Mouse (Mus musculus) layer of hippocampus, postnatal 10 days (tissue): ENCODE data around the gene Lpcat4. TPM values are rescaled to one million over a fixed set of nuclear protein-coding genes. Genes with fewer than 3 reads are reported as not detected.

ENCODE experiments used
- DNase-seq, 2 experiments: peaks; one replicate each; pipeline ENCODE4 v3.0.0; 2021; ENCODE audit warnings: low spot score in 2 of 2
- long read RNA-seq: library from polyadenylated mRNA; stranded (forward); transcript quantifications from one replicate; pipeline ENCODE4 v2.0.0, GENCODE M21; 2023
- total RNA-seq, 2 experiments: library from RNA; stranded (reverse); gene quantifications; 2 replicates each; pipeline ENCODE4 v1.2.3; 2021

Lpcat4 gene
- total RNA-seq = 10 to 100 TPM; 59.7 to 62.4 TPM
- long read RNA-seq, transcript Lpcat4-201 (14 exons, 2,275 nt) = major isoform, 18 of 30 reads
- long read RNA-seq, partial matches to known transcripts = 7 of 30 reads
- long read RNA-seq, other reads (novel, unspliced or antisense) = 4 of 30 reads

DNA sequence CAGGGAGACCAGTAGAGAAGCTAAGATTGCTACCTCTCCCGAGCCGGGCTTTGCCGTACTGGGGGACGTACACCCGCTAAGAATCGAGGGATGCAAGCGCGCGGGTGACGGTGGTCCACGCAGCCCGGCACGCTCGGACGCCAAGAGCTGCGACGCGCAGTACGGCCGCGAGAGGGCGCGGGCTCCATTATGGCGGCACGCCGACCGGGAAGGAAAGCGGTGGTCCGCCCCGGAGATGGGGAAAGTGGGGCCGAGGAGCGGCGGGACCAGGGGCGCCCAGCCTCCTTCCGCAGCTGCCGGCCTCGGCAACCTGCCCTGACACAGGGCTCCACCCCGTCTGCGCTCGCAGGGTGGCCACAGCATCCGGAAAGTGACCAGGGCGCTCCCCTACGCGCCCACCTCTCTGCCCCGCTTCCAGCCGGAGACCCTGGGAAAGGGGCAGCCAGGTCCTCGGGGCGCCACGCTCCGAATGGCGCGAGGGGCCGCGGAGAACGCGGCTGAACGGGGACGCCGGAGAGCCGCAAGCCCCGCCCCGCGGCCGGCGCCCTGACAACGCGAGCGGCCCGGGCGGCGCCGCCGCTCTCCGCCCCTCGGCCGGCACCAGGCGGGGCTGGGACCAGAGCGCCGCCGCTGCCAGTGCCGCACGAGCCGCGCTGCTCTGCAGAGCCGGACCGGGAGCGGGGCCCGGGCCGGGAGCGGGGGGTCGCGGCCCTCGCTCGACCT is at the start of gene Lpcat4:
Lpcat4 (plus strand) TSS at position 257 of the 723 bp plus-strand sequence.
- DNase-seq = peak; percentile 96

DNA sequence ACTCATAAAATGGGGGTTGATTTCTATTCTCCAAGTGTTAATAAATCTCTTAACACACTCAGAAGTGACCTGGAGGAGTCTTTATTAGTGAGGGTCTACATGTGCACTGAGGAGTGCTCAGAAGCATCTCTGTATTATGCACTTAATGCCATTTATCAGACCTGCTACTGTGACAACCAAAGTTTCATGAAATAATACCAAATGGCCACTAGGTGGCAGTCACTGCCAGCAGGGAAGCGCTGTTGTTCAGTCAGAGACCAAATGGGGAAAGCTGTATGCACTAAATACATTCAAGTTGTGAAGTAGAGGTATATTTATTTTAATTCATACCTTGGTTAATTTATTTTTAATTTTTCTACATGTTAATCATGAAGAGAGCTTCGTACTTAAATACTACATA is 42.4 kb upstream of the Lpcat4 start:
- peak; percentile 19 to 50 for DNase-seq

DNA sequence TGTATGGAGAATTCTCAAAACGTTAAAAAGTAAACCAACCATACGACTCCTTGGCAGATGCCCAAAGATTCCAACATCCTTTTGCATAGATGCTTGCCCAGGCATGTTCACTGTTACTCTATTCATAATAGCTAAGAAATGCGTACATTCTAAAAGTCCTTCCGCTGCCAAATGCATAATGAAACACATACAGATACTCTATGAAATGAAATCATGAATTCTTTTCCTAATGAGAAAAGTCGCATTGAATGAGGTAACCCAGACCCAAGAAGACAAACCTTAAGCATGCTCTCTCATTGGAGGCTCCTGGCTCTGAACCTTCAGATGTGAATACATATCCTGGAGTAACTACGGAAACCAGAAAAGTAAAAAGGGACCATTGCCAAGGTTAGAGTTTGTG is 36.2 kb upstream of the Lpcat4 start:
- DNase-seq = no peak

DNA sequence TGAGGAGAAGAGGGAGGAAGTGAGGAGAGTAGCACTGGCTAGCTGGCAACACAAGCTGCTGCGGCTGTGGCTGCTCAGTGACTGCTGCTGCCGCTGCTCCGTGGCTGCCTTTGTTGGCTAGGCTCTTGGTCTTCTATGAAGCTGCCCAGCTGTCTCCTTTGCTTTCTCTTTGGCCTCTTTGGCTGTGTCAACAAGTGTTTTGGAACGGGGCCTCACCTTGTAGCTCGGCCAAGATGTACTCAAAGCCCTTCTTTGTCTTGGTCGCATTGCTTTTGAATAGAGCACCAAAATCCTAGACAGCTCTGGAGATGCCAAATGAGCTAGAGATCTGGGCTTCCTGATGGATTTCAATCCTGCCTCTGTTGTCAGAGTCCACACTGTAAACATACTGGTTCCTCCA is 29.1 kb upstream of the Lpcat4 start:
- peak; percentile 79 to 80 for DNase-seq

DNA sequence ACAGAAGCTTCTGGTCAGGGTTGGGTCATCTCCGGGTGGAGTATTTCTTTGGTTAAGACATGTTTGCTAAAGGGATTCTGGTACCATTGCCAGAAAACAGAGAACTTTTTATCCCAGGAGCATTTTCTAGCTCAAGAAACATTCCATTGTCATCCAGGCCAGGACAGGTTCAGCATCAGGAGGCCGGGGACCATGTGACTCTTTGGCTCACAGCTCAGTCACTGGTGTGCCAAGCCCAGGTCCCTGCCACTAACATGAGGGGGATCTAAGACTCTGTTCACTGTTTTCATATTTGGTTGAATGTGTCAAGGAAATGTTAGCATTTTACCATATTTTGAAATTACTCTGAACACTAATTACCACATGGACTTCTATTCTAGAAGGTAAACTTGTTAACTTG is 28.6 kb upstream of the Lpcat4 start:
- no peak for DNase-seq

DNA sequence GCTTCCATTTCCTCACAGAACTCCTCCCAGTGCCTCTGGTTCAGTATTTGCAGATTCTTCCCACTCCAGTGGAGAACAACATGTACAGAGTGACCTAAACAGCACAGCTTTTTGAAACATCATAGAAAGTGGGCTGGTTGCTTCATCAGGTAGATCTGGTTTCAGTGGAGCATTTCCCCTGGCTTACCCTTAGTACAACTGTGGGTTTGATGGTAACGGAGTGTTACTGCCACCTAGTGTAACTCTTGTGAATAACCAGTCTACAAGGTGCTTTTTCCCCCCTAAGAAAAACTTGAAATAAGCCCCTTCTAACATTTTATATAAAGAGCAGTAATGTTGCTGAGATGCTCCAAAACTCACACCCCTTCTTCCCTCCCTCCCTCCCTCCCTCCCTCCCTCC is 23.3 kb upstream of the Lpcat4 start:
- peak; percentile 12 to 34 for DNase-seq

DNA sequence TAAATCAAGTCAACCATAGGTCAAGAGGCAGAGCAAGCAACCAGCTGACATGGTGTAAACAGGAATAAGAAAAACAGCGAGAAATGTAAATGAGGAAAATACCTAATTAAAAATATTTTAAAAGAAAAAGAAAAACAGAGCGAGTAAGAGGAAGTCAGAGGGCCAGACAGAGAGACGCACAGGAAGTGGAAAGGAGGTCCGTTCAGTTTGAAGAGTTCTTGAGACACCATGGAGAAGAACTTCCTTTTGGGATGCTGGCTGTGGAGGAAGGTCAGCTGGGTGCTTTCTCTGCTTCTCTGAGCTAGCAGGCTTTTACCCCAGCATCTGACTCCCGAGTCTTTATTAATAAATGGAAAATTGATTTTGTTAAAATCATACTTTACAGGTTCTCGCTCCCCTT is 21.7 kb upstream of the Lpcat4 start:
- no peak for DNase-seq

DNA sequence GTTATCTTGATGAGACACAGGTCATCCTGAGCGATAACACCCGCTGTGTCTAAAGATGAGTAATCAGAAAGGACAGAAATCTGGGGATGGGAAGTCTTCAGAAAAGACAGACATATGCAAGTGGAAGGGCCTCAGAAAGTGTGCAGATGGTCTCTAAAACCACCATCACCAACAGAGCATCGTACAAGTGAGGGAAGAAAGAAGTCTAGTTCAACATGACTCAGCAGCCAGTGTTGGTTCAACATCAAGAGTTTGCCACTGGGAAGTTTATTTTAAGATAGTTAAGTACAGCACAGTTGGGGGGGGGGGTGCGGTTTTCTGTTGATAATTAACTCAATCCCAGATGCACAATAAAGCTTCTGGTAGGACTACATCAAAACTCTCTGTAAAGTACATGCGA is 18.4 kb upstream of the Lpcat4 start:
- DNase-seq = no peak

DNA sequence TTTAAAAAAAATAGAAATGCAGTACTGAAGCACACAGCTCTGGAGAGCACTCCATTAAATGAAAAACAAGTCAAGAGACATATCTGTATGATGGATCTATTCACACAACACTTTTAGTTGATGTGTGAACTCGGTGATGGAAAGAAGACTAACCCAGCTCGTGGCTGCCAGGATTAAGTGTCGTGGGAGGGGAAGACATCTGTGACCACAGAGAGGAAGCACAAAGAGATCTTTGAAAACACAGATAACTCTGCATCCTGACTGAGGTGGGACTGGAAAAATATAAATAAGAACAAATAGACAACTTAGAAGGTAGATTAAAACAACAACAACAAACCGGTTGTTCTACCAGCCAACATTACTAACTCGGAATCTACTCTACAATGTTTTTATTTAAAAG is 16.7 kb upstream of the Lpcat4 start:
- no peak for DNase-seq

DNA sequence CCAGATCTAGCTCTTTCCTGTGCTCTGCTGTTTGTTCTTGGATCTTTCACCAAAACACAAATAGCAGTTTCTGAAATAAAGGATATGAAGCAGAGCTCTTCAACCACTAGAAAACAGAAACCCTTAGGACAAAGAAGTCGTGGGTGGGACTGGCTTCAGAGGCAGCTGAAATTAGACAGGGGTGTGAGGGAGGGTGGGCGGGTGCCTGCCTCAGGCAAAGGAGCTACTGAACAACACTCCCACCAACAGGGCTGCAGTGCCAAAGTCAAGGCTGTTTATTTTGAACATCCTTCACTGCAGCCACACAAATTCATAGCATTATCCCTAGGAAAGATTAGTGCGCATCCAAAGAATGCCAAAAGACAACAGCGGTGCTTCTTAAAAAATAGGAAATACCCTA is 14.9 kb upstream of the Lpcat4 start:
- DNase-seq = no peak

DNA sequence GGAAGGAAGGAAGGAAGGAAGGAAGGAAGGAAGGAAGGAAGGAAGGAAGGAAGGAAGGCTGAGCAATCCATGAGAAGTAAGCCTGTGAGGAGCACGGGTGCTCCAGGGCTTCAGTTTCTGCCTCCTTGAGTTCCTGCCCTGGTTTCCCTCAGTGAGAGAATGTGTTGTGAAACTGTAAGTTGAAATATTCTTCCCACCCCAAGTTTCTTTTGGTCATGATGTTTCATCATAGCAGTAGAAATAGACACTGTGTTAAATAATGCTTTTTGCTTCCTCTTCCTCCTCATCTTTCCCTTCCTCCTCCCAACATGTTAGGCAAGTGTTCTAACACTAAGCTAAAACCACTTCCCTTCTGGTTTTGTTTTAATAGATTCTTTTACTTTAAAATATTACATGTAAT is 6.6 kb upstream of the Lpcat4 start:
- DNase-seq = no peak

DNA sequence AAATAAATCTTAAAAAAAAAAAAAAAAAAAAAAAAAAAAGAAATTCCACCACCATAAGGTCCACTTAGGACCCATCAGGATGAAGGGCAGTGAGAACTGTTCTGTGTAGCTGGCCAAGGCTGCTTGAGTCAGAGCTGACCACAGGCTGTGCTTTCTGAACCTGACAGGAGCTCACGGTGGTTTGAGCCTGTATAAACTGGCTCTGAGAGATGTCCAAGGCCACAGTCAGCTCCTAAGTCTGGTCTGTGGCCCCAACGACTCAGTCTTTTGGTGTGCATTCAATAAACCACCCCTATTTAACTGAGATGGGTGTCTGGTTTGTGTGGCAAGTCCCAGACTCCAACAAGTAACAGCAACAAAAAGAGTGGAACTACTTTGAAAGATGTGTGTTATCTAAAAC is 2.6 kb upstream of the Lpcat4 start:
- no peak for DNase-seq

DNA sequence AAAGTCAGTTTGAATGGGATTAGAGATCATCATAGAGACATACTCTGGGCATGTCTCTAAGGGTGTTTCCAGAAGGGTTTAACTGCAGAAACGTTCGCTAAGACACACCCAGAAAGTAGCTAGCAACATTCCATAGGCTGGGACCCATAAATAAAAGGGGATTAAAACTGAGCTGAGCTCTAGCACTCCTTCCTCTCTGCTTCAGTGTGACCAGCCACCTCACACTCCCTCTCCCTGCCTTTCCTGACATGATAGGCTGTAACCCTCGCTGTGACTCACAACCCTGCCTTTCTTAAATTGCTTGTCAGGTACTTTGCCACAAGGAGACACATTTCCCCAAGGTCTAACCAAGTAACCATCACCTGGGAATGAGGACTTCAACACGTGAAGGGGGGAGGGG is 1.3 kb upstream of the Lpcat4 start:
- DNase-seq = no peak

DNA sequence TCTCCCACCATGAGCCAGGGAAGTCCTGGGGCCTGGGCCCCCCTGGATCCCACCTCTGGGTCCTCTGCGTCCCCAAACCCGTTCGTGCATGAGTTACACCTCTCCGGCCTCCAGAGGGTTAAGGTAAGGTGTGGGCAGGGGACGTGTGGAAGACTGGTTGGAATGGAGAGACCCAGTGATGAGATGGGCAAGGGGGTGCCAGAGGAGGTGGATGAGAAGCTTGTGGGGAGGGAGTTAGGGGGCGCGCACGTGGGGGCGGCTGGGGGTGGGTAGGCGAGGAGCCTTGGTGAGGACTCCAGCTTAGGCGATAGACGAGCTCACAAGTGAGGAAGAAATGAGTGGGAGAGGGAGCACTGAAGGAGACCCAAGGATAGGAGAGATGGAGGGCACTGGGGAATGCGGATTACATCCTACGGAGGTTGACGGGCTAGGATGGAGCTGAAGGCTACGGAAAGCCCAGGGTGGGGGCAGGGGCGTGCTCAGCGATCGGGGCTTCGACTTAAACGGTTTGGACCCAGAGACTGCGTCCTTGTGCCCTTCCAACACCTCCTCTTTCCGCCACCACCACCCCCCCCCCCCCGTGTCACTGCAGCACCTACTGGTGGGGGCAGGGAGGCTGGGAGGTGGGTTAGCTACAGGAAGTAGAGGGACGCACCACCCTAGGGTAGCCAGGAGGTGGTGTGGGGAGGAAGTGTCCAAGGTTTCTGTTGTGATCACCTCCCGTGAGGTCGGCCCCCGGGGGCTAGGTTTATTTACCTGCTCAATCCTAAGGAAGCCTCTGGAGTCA is 860 bp downstream of the Lpcat4 start:
- DNase-seq = peak; percentile 40 to 56

DNA sequence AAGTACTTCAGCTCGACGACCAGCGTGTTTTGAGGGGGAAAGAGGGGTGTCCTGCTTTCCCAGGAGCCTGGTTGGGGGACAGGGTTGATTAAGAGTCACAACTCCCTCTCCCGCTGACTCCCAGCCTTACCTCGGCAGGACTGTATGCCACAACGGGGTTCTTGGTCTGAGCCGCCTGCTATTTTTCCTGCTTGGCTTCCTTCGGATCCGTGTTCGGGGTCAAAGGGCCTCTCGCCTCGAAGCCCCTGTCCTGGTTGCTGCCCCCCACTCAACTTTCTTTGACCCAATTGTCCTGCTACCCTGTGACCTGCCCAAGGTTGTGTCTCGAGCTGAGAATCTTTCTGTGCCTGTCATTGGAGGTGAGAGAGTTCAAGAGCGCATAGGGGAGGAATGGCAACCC is 2.5 kb downstream of the Lpcat4 start:
- no peak for DNase-seq

DNA sequence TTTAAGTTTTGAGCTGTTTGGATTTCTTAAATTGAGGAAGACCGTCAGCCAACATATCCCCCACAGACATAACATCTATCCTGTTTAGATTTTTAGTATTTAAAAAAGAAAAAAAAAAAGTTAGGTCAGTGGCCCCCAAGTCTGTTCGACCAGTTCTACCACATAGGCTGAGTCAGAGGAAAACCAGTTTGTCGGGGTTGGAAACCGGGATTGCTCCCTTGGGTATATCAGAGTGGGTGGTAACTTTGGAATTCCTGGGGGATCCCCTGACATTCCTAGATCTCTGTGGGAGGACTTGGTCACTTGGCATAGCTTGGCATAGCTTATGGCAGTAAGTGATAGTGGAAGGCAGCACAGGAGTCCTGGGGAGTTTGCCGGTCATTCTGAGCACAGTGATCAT is 6.0 kb downstream of the Lpcat4 start:
- no peak for DNase-seq

DNA sequence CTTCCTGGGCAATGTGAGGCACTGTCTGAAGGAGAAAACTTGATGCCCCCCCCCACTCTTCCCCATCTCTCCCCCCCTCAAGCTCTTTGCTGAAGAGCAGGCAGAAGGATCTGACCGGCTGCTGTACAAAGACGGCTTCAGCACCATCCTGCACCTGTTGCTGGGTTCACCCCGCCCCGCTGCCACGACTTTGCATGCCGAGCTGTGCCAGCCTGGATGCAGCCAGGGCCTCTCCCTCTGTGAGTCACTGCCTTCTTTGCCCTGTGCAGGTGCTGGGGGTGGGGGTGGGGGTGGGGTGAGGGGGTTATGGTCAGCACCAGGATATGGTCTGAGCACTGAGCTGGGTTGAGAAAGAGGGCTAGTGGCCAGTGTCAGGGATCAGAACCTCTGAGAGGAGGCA is 6.9 kb downstream of the Lpcat4 start:
- no peak for DNase-seq

DNA sequence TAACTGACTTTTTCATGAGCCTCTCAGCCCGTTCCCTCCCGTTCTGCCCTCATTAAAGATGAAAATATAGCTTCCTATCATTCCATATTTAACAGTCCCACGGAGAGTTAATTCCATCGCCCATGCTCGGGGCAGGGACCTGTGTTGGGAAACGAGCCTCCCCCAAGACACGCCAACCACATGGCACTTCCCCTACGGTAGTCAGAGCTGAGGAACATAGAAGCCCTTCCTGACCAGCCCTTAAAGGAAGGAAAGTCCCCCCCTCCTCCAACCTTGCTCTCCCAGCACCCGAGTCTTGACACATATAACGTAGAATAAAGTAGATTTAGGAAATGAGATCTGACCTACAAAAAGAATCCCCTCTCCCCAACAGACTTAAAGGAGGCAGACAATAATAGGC is 8.1 kb downstream of the Lpcat4 start:
- DNase-seq = no peak

DNA sequence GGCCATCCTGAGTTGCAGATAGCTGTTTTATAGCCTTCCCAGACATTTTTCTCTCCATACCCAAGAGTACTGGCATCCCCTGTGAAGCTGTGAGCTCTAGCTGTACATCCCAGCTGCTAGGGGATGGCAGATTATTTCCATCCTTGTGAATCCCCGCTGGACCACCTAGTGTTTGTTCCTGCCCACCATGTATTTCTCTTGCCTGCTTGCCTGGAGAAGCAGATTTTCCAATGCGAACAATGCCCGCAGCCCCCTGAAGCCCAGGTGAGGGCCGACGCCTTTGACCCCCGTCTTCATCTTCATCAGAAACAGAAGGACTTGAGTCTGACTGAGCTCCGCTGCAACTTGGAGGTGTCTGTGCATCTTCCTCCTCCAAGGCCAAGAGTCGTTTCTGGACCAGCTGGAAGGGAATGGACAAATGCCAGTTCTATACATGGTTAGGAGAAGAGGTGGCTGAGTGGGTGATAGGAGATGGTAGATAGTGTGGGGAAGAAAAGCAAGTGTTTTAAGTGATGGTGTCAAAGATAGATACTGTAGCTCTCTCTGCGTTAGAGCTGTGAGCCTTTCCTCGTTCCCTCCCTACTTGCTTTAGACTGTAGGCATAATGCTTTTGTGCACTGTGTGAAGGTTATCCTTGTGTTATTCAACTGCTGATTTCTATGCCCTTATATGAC is 10.6 kb downstream of the Lpcat4 start:
- DNase-seq = no peak

DNA sequence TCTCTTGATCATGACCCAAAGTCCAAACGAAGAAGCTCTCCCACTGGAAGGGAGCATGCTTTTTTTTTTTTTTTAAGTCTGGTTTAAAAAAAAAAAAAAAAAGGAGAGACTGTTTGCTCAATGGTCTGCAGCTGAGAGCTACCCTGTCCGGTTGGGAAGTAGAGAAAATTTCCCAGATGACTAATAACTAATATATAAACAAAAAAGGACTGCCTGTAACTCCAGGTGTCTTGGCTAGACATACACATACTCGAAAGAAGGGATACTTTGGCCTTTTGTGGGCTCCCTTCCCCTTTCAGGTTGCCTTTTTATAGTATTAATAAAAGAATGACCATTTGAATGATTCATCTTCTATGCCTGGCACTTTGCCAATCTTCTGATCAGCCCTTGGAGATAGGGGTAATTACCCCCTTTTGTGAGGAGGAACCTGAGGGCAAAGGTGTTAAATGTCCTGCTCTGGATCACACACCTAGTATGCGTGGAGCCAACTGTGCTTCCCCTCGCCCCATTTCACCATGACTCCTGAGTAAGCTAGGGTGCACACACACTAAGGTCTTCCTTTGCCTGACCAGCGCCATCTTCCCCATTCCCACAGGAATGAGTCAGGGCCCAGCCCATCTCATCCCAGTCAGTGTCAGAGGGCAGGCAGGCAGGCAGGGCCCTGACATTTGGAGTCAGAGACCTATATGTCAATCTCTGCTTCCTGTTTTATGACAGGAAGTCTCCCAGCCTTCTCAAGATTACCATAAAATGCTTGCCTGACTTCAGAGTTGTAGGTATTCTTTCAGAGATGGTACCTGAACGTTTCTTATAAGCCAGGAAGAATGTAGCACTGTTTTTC is 15.6 kb downstream of the Lpcat4 start:
- no peak for DNase-seq
